Mouse (Mus musculus): ENCODE measurements around the gene Arfgef2.

- TF ChIP-seq CTCF (IDR thresholded peaks at IDR 0.05; ENCODE audit: borderline replicate concordance, insufficient read depth, low read length) = no peak
- no peak for TF ChIP-seq POLR2A (IDR thresholded peaks at IDR 0.05; ENCODE audit: low read depth, low read length)
These were observed 41.3 kb upstream of the Arfgef2 start for GRCm38 (mm10) chr2:166764051-166764450.

All from embryonic fibroblast, embryonic 13.5 days (primary cell).